Mouse (Mus musculus) ovary, postnatal 36 days (tissue): ENCODE results near the gene Fbxo42.

Experiments used
- DNase-seq: peaks from one replicate; pipeline ENCODE4 v3.0.0; 2022; ENCODE audit warnings: low spot score, mixed read lengths

Gene Fbxo42

GRCm38 (mm10) chr4:141251071-141251470, 103.4 kb downstream of the Fbxo42 start:
- no peak for DNase-seq

GRCm38 (mm10) chr4:141252641-141253040, 104.9 kb downstream of the Fbxo42 start:
- DNase-seq = no peak
